Mouse (Mus musculus): ENCODE results near the gene Hcrt. TPM values are rescaled to one million over a fixed set of nuclear protein-coding genes. Genes with fewer than 3 reads are reported as not detected.

Gene Hcrt
- total RNA-seq, 1 experiment from 2014 or later: not detected

DNA sequence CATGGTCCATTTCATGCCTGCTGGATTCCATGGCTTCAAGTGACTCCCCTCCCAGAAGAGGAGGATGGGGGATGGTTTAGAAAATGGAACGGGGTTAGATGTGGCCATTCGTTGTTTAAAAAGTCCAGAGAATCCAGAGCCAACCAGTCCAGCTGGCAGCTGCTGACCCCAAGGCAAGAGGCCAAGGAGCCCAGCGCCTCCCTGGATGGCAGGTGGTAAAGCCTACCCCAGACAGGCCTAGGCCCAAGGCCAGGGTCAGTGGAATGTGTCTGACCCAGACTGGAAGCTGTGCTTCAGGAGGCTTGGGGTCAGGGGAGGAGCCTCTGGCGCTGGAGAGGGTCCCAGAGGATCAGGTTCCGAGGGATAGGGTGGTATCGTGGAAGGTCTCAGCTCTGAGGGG, 21.4 kb downstream of the Hcrt start:
- ATAC-seq (replicated peaks; ENCODE audit: insufficient number of reproducible peaks, low FRiP score, low TSS enrichment, poor library complexity, severe bottlenecking): no peak

DNA sequence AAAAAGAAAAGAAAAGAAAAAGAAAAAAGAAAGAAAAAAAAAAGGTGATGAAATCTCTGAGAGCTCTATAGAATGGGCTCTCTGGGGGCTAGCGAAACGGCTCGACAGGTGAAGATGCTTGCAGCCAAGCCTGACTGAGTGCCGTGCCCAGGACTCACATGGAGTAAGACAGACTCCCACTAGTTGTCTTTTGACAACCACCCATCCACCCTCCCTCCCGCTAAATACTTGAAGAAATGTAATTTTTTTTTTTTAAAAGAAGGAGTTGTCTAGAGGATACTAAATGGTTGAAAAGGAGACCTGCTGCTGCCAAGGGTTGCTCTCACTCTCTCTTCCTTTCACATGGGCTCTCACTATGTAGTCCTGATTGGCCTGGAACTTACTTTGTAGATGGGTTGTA, 24.0 kb downstream of the Hcrt start:
- no peak for ATAC-seq (replicated peaks; ENCODE audit: insufficient number of reproducible peaks, low FRiP score, low TSS enrichment, poor library complexity, severe bottlenecking)

DNA sequence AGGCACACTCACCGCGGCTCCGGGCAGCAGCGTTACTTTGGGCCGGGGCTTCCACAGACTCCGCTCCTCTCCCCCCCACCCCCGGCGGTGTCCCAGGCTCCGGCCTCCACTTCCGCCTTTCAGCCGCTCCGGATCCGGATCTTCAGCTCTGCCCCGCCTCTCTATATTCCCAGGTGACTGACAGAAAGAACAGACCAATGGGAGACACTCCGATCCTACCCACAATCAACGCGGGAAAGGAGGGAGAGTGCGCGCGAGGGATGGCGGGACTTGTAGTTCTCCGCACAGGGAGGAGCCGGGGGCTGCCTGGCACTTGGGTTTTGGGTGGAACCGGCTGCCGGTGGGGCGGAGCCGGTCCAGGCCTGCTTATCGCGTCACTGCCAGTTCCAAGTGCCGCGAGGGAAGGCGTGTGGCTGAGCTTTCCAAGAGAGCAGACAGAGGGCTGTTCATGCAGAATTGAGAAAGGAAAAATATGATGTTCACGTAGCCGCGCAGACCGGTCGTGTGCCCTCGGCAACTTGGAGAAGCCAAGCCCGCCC, 24.6 kb downstream of the Hcrt start, which contains the start of gene Rab5c:
TSS of gene Rab5c (minus strand) at position 150 of the 539 bp plus-strand sequence.
- ATAC-seq (replicated peaks; ENCODE audit: insufficient number of reproducible peaks, low FRiP score, low TSS enrichment, poor library complexity, severe bottlenecking): peak; percentile 97

DNA sequence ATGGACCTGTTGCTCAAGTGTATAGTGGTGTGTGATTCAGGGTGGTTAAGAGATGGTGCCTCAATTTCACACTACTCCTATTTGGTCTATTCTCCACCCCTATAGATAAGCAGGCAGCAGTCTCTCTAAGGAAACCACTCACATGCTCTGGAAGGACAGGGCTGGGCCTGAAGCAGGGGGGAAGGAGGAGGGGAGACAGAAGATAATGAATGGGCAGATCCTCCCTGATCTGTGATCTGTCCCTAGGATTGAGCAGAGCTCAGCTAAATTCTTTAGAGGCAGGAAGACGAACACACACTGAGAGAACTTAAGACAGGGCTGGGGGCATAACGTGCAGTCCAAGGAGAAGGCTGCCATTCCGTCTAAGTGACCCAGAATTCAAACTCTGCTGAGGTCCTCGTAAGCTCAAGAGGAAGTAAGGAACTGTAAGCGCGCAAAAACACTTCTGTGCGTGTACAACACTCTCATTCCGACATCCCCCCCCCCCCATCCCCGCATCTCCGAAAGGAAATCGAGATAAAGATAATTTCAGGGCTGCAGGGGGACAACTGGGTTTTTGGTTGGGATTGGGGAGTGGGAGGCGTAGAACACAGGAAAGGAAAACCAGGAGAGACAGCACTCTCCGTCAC, 25.5 kb downstream of the Hcrt start:
- no peak for ATAC-seq (replicated peaks; ENCODE audit: insufficient number of reproducible peaks, low FRiP score, low TSS enrichment, poor library complexity, severe bottlenecking)

DNA sequence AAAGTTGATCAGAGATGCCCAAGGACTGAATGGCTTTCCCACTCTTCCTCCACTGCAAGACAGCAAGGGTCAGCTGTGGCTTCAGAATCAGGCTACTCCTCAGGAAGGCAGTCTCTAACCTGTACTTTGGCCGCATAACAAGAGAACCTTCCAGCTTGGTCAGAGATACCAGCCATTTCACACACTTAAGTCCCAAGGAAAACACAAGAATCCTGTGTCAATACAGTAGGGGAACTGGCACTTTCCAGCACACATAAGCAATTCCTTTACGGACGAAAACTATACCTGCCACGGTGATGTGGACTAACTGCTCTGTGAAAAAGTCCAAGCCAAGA, 26.0 kb downstream of the Hcrt start:
- ATAC-seq (replicated peaks; ENCODE audit: insufficient number of reproducible peaks, low FRiP score, low TSS enrichment, poor library complexity, severe bottlenecking): no peak

DNA sequence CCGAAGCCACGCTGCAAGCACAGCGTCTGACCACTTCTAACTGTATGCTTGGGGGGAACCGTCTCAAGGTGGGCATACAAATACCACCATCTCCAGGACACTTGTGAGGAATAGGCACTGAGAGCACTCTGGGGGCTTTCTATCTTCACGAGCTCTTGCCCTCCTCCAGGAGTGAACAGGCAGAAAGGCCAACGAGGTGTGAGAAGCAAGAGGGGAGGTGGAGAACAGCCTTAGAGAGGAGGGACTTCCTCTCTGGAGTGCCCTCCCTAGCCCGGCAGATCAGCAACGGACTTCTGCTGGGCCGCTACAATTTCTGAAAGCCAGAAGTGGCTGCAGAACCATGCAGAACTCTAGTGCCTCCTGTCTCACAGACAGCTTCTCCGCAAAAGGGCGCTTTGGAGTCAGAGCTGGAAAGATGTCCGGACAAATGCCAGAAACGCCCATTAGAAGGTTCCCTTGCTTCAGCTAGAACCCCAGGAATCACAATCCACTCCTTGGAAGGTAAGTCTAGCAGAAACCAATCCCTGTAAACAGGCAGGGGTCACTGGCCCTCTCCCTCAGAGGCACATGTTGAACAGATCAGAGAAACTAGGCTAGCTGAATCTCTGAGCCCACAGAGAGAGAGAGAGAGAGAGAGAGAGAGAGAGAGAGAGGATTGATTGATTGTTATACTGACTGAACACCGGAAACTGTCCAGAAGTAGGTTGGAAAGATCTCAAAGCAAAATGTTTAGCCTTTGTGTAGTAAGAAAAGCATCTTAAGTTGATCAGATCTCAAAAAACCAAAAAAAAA, 26.6 kb downstream of the Hcrt start:
- no peak for ATAC-seq (replicated peaks; ENCODE audit: insufficient number of reproducible peaks, low FRiP score, low TSS enrichment, poor library complexity, severe bottlenecking)

DNA sequence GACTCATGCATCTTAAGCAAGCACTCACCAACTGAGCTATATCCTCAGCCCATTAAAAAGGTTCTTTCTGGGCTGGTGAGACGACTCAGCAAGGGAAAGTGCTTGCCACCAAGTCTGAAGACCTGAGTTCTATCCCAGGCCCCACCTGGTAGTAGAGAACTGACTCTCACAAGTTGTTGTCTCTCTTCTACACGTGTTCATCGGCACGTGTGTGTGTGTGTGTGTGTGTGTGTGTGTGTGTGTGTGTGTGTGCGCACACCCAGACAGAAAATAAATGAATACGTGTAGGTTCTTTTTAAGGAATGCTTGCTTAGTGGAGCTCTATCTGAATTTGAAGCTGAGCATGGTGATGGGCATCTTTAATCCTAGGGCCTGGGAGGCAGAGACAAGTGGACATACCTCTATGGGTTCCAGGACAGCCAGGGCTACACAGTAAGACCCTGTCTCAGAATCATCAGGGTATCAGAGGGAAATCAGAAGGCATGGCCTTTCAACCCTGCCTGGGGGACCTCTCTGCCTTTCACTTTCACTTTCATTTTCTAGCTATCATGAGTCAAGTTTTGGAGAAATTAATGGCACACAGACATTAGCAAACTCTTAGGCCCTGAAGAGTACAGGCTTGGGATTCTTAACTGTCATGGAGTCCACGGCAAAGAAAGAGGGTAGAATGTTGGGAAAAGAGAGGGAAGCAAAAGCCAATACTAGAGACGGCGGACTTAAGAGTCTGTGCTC, 27.4 kb downstream of the Hcrt start:
- no peak for ATAC-seq (replicated peaks; ENCODE audit: insufficient number of reproducible peaks, low FRiP score, low TSS enrichment, poor library complexity, severe bottlenecking)

DNA sequence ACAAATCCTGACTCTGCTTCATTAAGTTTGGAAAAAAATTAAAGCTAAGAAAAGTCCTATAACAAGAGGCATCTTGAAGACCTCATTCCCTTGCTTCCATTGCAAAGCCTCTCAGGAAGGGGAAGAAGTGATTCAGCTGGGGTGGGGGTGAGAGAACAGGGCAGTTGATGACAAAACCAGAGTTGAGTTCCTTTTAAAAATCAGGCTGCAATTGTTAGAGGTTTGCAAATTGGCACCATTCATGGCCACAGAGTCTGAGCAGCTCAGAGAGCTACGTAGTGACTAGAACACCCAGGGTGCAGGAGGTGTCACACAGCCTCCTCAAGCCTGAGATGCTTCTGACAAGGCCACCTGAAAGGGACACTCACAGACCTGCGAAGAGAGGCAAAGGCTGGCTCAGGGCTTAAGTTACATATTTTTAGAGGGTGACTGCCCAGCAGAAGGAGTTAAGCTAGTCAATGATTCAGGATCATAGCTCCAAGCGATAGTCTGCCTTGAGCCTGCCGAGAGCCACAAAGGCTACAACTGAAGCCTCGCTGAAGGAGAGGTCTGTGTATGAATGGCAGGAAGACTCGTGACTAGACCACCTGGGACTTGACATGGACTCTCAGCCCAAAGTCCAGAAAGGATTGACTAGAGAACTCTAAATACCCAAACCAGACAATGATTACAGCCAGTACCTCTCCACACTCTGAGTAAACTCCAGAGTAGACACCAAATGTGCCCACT, 32.1 kb downstream of the Hcrt start:
- no peak for ATAC-seq (replicated peaks; ENCODE audit: insufficient number of reproducible peaks, low FRiP score, low TSS enrichment, poor library complexity, severe bottlenecking)

DNA sequence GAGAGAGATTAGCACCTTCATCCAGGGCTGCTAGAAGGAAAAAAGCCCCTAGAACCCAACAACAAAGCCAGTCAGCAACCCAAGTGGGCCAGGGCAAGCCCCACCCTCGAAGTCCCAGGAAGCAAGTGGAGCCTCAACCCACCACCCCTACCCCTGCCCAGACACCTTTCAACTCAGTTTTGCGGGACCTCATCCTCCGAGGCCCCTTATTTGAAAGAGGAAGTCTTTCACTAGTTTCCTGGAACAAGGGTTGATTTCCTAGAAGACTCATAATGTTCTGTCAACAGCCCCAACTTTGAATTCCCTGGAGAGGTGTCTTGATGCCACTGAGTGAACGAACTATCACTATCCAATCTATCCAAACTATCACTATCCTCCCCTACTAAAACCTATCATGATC, 32.8 kb downstream of the Hcrt start:
- ATAC-seq (replicated peaks; ENCODE audit: insufficient number of reproducible peaks, low FRiP score, low TSS enrichment, poor library complexity, severe bottlenecking): no peak

DNA sequence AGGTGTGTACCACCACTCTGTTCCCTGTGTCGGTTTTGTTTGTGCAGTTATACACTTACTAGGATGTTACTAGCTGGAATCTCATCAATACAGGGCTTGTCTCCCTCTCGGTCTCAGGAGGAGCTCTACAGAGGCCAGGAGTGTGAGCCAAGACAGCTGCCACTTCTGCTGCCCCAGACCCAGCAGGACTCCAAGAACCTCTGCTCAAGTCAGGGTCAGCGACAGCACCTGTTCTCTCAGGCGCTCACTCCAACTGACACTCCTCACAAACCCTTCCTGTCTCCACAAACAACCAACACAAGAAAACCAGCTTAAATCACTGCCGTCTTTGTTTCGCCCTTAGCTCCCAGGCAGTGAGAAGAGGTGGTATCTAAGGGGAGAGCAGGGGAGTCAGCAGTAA, 34.1 kb downstream of the Hcrt start:
- no peak for ATAC-seq (replicated peaks; ENCODE audit: insufficient number of reproducible peaks, low FRiP score, low TSS enrichment, poor library complexity, severe bottlenecking)

DNA sequence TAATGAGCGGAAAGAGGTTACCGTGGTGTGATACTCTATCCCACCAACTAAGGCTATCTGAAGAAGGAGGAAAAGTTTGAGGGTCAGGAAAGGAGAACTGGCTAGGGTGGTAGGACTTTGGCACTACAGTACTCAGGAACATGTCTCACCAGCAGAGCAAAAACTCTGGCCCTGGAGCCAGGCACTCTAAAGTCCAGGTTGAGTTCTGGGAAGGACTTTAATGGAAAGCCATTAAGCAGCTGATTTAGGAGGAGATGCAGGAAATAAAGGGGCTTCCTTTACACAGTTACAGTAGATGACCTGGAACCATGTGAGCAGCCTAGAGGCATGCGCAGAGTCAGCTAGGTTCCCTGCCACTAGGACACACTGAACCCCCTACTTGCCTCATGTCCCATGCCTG, 35.5 kb downstream of the Hcrt start:
- no peak for ATAC-seq (replicated peaks; ENCODE audit: insufficient number of reproducible peaks, low FRiP score, low TSS enrichment, poor library complexity, severe bottlenecking)

DNA sequence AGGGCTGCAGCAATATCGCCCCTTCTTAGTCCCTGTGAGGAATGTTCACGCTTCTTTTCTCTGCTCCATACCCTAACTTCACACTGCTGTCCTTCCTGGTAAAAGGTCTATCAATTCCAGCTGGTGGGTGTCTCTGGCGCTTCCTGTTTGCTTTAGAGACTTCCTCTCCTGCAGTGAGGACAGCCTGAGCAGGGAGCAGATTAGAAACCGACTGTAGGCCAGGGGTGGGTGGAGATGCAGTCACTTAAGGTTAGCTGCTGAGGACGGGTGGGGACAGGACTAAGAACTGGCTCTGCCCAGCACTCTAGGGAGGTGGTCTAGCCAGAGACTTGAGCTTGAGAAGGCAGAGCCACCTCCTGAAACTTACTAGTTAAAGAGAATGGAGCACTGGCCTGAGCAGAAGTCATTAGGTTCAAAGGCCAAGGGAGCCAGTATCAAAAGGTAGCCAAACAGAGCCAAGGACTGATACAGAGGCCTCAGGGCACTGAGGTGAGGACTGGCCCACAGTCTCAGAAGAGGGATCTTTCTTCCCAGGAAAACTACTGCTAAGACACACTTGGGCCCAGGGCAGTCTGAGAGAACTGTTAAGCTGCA, 37.7 kb downstream of the Hcrt start:
- ATAC-seq (replicated peaks; ENCODE audit: insufficient number of reproducible peaks, low FRiP score, low TSS enrichment, poor library complexity, severe bottlenecking): no peak

DNA sequence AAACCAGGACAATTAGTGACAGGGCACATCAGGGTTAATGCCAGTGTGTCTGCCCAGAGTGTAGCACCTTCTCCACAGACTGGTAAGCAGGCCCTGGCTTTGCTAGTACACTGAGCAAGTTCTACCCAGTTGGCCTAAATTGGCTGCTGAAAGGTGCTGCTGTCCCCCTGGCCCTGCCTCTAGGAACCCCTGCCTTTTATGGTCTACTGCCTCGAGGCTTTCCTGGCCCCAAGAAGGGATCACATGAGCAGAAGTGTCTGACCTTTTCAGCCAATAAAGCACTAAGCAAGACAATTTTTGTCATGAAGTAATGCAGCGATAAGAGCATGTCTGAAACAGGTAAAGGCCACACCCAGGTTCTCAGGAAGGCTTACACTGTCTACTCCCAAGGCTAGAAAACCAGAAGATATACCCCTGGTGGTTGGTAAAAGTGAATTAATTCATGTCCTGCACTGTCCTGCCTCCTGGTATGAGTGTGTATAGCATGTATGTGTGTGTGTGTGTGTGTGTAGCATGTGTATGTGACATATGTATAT, 40.2 kb downstream of the Hcrt start:
- ATAC-seq (replicated peaks; ENCODE audit: insufficient number of reproducible peaks, low FRiP score, low TSS enrichment, poor library complexity, severe bottlenecking): no peak

DNA sequence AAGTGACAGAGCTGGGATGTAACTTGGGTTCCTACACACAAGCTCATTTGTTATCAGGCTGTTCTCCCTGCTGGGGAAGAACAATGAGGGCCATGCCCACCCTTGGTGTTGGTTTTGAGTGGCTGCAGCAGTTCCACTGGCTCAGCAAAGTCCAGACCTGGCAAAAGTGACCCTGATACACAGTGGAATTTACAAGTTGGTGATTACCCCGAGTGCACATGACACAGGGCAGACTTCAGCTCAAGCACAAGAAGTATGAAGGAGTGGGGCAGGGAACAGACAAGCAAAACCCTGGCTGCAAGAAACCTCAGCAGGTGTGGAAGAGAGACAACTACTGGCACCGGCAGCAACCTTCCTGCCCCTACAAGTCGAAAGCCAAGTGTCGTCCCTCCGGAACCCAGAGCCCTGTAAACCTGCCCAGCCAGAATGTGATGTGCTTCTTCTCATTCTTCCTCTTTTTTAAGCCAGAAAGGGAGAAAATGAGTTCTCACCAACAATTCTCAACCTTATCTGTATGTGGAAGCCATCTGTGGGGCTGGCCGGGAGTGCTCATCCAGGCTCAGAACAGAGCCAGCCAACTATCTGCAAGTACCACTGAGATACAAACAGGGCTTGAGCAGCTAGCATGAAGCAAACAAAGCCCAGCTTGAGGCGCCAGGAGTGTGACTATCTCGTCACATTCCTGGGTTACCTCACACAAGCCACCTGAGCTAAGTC, 40.8 kb downstream of the Hcrt start:
- no peak for ATAC-seq (replicated peaks; ENCODE audit: insufficient number of reproducible peaks, low FRiP score, low TSS enrichment, poor library complexity, severe bottlenecking)

DNA sequence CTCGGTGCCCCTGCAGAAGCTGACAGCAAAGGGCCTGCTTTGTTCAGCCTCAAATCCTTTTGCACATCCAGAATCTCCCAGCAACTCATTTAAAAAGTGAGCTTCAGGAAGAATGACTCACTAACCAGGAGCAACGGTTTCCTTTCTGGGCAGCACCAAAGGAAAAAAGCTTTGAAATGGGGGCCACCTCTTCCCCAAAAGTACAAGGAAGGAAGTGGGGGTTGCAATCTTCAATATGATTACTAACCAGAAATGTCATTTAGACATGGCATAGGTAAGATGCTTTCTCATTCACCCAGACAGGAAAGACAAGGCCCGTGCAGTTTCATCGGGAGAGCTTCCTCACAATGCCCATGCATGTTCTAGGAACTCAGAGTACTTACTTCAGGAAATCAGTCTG, 41.5 kb downstream of the Hcrt start:
- no peak for ATAC-seq (replicated peaks; ENCODE audit: insufficient number of reproducible peaks, low FRiP score, low TSS enrichment, poor library complexity, severe bottlenecking)

DNA sequence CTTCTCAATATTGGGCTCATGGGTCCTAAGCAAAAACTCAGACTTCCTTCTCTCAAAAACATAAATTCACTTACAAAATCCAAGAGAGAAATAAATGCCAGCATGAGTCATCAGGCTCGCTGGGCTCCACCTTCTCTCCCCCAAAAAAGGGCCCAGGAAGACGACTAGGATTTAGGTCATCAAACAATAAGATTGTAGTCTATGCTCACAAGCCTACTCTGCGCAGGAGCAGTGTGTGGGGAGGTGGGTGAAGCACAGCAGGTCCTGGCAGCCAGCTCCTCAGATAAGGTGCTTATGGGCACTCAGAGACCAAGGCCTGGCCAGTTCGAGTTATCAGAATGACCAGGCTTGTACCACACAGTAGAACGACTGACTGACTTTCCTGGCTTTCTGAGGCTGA, 42.4 kb downstream of the Hcrt start:
- ATAC-seq (replicated peaks; ENCODE audit: insufficient number of reproducible peaks, low FRiP score, low TSS enrichment, poor library complexity, severe bottlenecking): no peak

DNA sequence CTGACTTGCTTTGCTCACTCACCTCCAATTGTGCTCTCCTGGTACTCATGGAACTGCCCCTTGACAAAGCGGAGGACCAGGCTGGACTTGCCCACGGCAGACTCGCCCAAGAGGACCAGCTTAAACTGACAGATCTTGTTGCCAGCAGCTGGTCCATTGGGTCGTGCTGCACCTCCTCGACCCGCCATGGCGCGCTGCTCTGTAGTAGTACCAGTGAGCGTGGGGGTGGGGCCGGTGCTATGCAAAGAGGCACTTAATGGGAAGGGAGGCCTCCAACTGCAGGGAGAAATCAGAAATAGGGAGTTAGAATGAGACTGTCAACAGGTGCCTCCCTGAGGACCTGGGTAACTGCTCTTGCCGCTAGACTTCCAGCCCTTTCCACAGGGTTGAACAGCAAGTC, 42.8 kb downstream of the Hcrt start:
- no peak for ATAC-seq (replicated peaks; ENCODE audit: insufficient number of reproducible peaks, low FRiP score, low TSS enrichment, poor library complexity, severe bottlenecking)

DNA sequence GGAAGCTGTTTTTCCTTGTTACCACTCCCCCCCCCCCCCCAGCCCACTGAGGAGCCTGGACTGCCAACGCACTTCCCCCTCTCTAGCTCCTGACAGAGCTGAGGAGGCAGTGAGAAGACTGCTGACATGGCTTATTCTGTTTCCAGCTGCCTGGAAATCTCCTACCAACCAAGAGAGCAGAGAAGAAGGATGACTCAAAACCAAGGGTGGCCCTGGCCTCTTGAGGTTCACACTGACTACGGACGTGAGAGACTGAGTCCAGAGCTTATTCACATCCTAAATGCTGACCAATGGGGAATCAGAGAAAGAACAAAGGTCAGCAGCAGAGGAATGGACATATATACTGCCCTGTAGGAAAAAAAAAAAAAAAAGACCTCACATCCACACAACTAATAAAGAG, 43.4 kb downstream of the Hcrt start:
- no peak for ATAC-seq (replicated peaks; ENCODE audit: insufficient number of reproducible peaks, low FRiP score, low TSS enrichment, poor library complexity, severe bottlenecking)

Measured in monocyte, adult 5-6 weeks (primary cell).